In genomic region chr5:35688851-35689250, GRCm38 (mm10) we compare ENCODE assay signal across 22 mouse cellular contexts. TPM values are rescaled to one million over a fixed set of nuclear protein-coding genes. Genes with fewer than 3 reads are reported as not detected.
A peak's percentile ranks its signal among the peaks of the same experiment; 100 is the strongest.
DNase-seq lines count a peak whose midpoint lies in the region; ATAC-seq and TF ChIP-seq lines count a peak whose summit lies in the region.
"Had no signal": no experiment of that assay in that cellular context is flagged by ENCODE, and none has a peak within 500 bp of the region (broad histone marks: within the 10 kb centered on the region; RNA-seq: fewer than 3 reads in every experiment).

No protein-coding gene starts in this region.

- H3K9me3 ChIP-seq in liver, embryonic 12.5 days (replicated peaks): no peaks in the 10 kb centered on the region
- H3K9me3 ChIP-seq: G1E; hindbrain, embryonic 12.5 days; midbrain, embryonic 12.5 days had no signal

- H3K27ac ChIP-seq in liver, adult 2 months (replicated peaks; ENCODE audit: insufficient read depth, low read depth, low read length): no peak overlapping the region
- no peak overlapping the region for H3K27ac ChIP-seq in liver, embryonic 12.5 days
- H3K27ac ChIP-seq: hindbrain, embryonic 12.5 days; macrophage; midbrain, embryonic 12.5 days had no signal

- no peak for ATAC-seq in liver, embryonic 12.5 days
- ATAC-seq: activated CD4-positive, CD25-positive, alpha-beta regulatory T cell, adult 4 months; CD4-positive, CD25-positive, alpha-beta regulatory T cell, adult 4 months; inflammation-experienced regulatory T-cells, adult 6 months had no signal

- no peaks in the 10 kb centered on the region for H3K27me3 ChIP-seq in liver, adult 2 months (ENCODE audit: control insufficient read depth, insufficient read depth, low read length)
- H3K27me3 ChIP-seq in liver, embryonic 12.5 days (replicated peaks): no peaks in the 10 kb centered on the region
- H3K27me3 ChIP-seq: hindbrain, embryonic 12.5 days; midbrain, embryonic 12.5 days had no signal

- no peak overlapping the region for H3K4me2 ChIP-seq in liver, embryonic 12.5 days
- H3K4me2 ChIP-seq: hindbrain, embryonic 12.5 days; midbrain, embryonic 12.5 days had no signal

- no peak for TF ChIP-seq CTCF in liver, adult 2 months (IDR thresholded peaks at IDR 0.05; ENCODE audit: low read depth, low read length)

- no peaks in the 10 kb centered on the region for H3K36me3 ChIP-seq in liver, adult 2 months (ENCODE audit: control insufficient read depth, insufficient read depth, low read length)
- H3K36me3 ChIP-seq in liver, embryonic 12.5 days: no peaks in the 10 kb centered on the region
- H3K36me3 ChIP-seq: G1E; hindbrain, embryonic 12.5 days; midbrain, embryonic 12.5 days had no signal

- H3K4me3 ChIP-seq in liver, adult 2 months (ENCODE audit: insufficient read depth, low read depth, low read length): no peak overlapping the region
- no peak overlapping the region for H3K4me3 ChIP-seq in liver, embryonic 12.5 days
- H3K4me3 ChIP-seq: hindbrain, embryonic 12.5 days; midbrain, embryonic 12.5 days had no signal

- TF ChIP-seq POLR2A in liver, adult 2 months (IDR thresholded peaks at IDR 0.05; ENCODE audit: extremely low read depth, insufficient read depth, low read length): no peak

- no peaks in the 10 kb centered on the region for H3K79me2 ChIP-seq in liver, adult 2 months (ENCODE audit: control insufficient read depth, insufficient read depth, low read length)

- DNase-seq in liver, adult 2 months (ENCODE audit: extremely low read depth, low read depth, low spot score): peak; percentile 12
- peak; percentile 53 for DNase-seq in 416B (ENCODE audit: low read depth)
- DNase-seq in adipocyte (ENCODE audit: low spot score): peak; percentile 43
- DNase-seq in lung, postnatal 36 days: peak; percentile 56
- DNase-seq in gastrocnemius, postnatal 36 days: no peak
- DNase-seq in urinary bladder, postnatal 10 days (ENCODE audit: low spot score): no peak
- DNase-seq: adrenal gland, postnatal 25 days; cerebellum, adult 18-20 months; cerebellum, postnatal 25 days; kidney, adult 2 months; kidney, postnatal 10 days; liver; spleen, adult 18-20 months; thymus, adult 2 months had no signal

- no peak overlapping the region for H3K9ac ChIP-seq in liver, adult 2 months (ENCODE audit: low read depth, low read length)
- H3K9ac ChIP-seq in liver, embryonic 12.5 days: no peak overlapping the region
- H3K9ac ChIP-seq: hindbrain, embryonic 12.5 days; midbrain, embryonic 12.5 days had no signal

- intact Hi-C loops in gastrocnemius, postnatal 36 days (cut with DNase I): no loop called here

- WGBS in liver, adult 2 months: 83% methylated on average over 2 of the region's 2 CpGs
- WGBS in liver, embryonic 12.5 days (ENCODE audit: insufficient replicate concordance): 65% methylated on average over 2 of the region's 2 CpGs

- no peaks in the 10 kb centered on the region for H3K4me1 ChIP-seq in liver, adult 2 months (ENCODE audit: control insufficient read depth, insufficient read depth, low read length)
- H3K4me1 ChIP-seq in liver, embryonic 12.5 days: peaks cover 12% of the 10 kb centered on the region

RNA-seq across cellular contexts. Expression of gene Htra3, which starts 9.3 kb away (rescaled TPM):
- 0.83 and 1.2 TPM in 2 replicates for total RNA-seq in liver, adult 2 months (2014; rRNA removed)
- 0.97 and 1.3 TPM in 2 replicates for polyA plus RNA-seq in liver, adult 2 months (2012; rRNA removed)
- polyA plus RNA-seq in liver, embryonic 12.5 days (2016; fragmentation: Nextera tagmentation; extraction: Ambion mirVana): 1.2 and 1.4 TPM in 2 replicates
- total RNA-seq in gastrocnemius, postnatal 36 days (2021): 10 to 100 TPM; 39.4 to 40.5 TPM
- total RNA-seq: G1E had no signal
- polyA plus RNA-seq: activated CD4-positive, CD25-positive, alpha-beta regulatory T cell, adult 4 months; CD4-positive, CD25-positive, alpha-beta regulatory T cell, adult 4 months; G1E; inflammation-experienced regulatory T-cells, adult 6 months had no signal

RNA-seq across cellular contexts. Expression of gene Sh3tc1, which starts 50.9 kb away (rescaled TPM):
- 4.8 and 5.2 TPM in 2 replicates for total RNA-seq in liver, adult 2 months (2014; rRNA removed)
- 2.1 and 3.0 TPM in 2 replicates for polyA plus RNA-seq in liver, adult 2 months (2012; rRNA removed)
- 3.3 and 3.8 TPM in 2 replicates for polyA plus RNA-seq in liver, embryonic 12.5 days (2016; fragmentation: Nextera tagmentation; extraction: Ambion mirVana)
- total RNA-seq in gastrocnemius, postnatal 36 days (2021): 1 to 10 TPM; 2.0 to 3.2 TPM

Comparison
In these comparisons a context has a peak if more than half of its experiments do, and no peak if none do; other contexts are left out.
1. DNase-seq: peak in liver, adult 2 months (single experiment), 416B (single experiment), adipocyte (single experiment) and lung, postnatal 36 days (single experiment); none in gastrocnemius, postnatal 36 days (0 of 2) and urinary bladder, postnatal 10 days (single experiment).
2. RNA of gene Htra3, which starts 9.3 kb away (total RNA-seq): 39.4 to 40.5 TPM in gastrocnemius, postnatal 36 days; 0.83 to 1.2 TPM in liver, adult 2 months; every median in the first group is over 10 times any median in the second.